Mouse (Mus musculus) urinary bladder, adult 18-20 months (tissue): ENCODE data around the gene Nudt7.

Experiments used
- DNase-seq, 2 experiments: peaks; one replicate each; pipeline ENCODE4 v3.0.0; 2022; ENCODE audit warnings: low spot score in 2 of 2, mixed read lengths in 2 of 2

The Nudt7 gene

GRCm38 (mm10) chr8:114143645-114144290 is 10.4 kb downstream of the Nudt7 start:
- DNase-seq = no peak

- no peak for DNase-seq
Measured at GRCm38 (mm10) chr8:114153311-114154045, 20.1 kb downstream of the Nudt7 start.

GRCm38 (mm10) chr8:114158586-114158985 is 25.2 kb downstream of the Nudt7 start:
- DNase-seq = no peak

- DNase-seq = no peak
Measured at GRCm38 (mm10) chr8:114159666-114160065, 26.3 kb downstream of the Nudt7 start.

GRCm38 (mm10) chr8:114163871-114164270 is 30.5 kb downstream of the Nudt7 start:
- no peak for DNase-seq

- DNase-seq = no peak
Measured at GRCm38 (mm10) chr8:114164444-114165096, 31.2 kb downstream of the Nudt7 start.

GRCm38 (mm10) chr8:114165741-114166140 is 32.4 kb downstream of the Nudt7 start:
- no peak for DNase-seq

- DNase-seq = no peak
Measured at GRCm38 (mm10) chr8:114176721-114177120, 43.4 kb downstream of the Nudt7 start.

GRCm38 (mm10) chr8:114193334-114193733 is 60.0 kb downstream of the Nudt7 start:
- DNase-seq = no peak

- DNase-seq = no peak
Measured at GRCm38 (mm10) chr8:114198990-114199389, 65.6 kb downstream of the Nudt7 start.
